Mouse (Mus musculus): Measurements from ENCODE around the gene D130052B06Rik. TPM values are rescaled to one million over a fixed set of nuclear protein-coding genes. Genes with fewer than 3 reads are reported as not detected.

The D130052B06Rik gene
- total RNA-seq (2023): not detected

DNA sequence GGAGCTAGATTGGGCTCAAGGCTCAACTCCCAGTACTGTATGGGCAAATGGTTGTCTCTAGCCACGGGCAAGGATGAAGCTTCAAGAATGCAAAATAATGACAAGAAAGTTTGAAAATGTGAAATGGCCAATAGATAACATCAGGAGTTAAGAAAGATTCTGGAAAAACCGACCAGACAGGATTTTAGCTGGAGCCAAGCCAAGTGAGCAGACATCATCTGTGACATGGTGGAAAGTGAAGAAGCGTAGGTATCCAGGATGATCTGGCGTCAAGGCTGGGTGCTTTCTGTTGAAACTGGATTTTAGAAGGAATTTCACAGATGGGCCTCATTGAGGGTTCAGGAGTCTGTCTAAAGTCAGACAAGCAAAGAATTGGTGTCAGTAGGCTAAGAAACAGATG, at the start of gene D130052B06Rik:
Gene D130052B06Rik, plus strand, starts transcription at position 317 of the 400 bp plus-strand sequence.

DNA sequence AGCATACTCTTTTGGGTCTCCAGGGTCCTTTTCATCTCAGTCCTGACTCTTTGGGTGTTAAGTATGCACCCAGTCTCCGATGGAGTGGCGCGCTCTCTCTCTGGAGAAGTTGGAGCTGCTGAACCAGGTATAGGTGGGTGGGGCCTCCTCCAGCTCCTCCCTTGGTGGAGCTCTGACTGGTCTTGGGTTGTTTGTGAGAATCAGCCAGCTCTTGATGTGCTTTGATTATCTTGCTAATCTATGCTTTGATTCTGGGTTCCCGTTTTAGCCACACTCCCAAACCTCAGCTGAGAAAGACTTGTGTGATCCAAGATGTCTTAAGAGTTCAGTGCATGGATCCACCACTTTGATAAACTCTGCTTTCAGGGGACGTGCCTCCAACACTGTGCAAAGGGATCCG, 20.2 kb upstream of the D130052B06Rik start, which contains the start of gene Gabrp:
Gene Gabrp, minus strand, starts transcription at position 101 of the 400 bp plus-strand sequence.

Other genes with a start within 250 kb of the D130052B06Rik start
- gene Ranbp17, start 85.6 kb upstream of the D130052B06Rik start, total RNA-seq (2023): not detected
- gene Gabrp, start 20.3 kb upstream of the D130052B06Rik start, total RNA-seq (2023): not detected